Mouse (Mus musculus): ENCODE measurements at regions not wholly inside any gene's neighbourhood (a gene's known extent, or its start where the extent isn't known, plus 50 kb on each side); places are given as distances from the start of the nearest gene placed in this dataset.

DNA sequence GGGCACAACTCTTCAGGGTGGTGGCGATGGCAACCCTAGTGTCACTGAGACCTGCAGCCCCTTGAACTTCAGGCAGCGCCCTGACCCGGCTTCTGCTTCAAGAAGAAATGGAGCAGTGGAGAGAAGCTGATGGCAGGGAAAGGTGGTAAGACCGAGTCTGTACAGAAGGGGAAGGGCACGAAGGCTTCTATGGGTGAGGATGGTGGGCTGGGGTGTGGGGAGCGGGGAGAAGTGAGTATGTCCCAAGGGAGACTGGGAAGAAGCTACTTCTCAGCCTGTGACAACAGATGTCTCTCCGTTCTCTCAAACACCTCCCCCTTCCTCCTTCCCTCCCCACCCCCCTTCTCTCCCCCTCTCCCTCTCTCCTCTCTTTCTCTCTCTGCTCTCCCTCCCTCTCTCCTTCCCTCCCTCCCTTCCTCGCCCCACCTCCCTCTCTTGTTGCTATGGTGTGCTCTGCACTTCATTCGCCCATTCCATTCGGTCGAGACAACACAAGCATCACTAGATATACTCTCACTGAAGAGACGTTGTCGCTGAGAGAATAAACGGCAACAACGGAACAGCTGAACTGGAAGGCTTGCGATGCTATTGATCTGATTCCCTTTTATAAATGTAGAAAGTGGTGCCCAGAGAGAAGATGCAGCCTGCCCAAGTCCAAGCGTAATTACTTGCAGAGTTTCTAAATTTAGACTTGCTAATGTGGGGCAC is 142.7 kb upstream of the Tox3 start:
- 0 out of 2 replicates have a peak overlapping the region, but pooled peaks have one; percentile 22 for H3K4me3 ChIP-seq
- 51% methylated on average over 17 of the region's 17 CpGs for WGBS
- no peaks in the 10 kb centered on the region for H3K27me3 ChIP-seq (ENCODE audit: insufficient read depth, poor library complexity, severe bottlenecking)
- H3K36me3 ChIP-seq = no peaks in the 10 kb centered on the region
- H3K27ac ChIP-seq = no peak overlapping the region
- H3K4me1 ChIP-seq = peaks cover 12% of the 10 kb centered on the region
- DNase-seq (ENCODE audit: low spot score) = no peak
- H3K9me3 ChIP-seq = no peaks in the 10 kb centered on the region

DNA sequence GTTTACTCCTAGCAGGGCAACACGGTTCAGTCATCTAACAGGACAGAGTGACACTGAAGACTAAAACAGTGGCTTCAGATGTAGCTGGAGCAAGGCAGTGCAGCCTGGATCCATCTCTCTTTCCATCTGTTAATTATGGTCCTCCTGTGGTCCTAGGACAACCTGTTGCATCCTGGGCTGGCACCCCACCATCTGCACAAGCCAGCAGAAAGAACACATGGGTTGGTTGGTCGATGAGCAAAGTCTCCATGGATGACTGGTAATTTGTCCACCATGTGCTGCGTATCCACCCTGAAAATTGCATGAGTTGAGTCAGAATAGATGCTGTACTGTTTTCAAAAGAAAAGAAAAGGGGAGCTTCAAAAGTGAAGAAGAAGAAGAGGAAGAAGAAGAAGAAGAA is 138.4 kb upstream of the Tox3 start:
- Histone ChIP-seq H3K9me3 (no peaks in the 10 kb centered on the region), H3K4me1 (peaks cover 13% of the 10 kb centered on the region), H3K4me3 (no peak overlapping the region), H3K27ac (no peak overlapping the region), H3K27me3 (ENCODE audit: insufficient read depth, poor library complexity, severe bottlenecking) (no peaks in the 10 kb centered on the region), H3K36me3 (no peaks in the 10 kb centered on the region)
- DNase-seq (ENCODE audit: low spot score) = no peak
- 73% methylated on average over 3 of the region's 3 CpGs for WGBS

DNA sequence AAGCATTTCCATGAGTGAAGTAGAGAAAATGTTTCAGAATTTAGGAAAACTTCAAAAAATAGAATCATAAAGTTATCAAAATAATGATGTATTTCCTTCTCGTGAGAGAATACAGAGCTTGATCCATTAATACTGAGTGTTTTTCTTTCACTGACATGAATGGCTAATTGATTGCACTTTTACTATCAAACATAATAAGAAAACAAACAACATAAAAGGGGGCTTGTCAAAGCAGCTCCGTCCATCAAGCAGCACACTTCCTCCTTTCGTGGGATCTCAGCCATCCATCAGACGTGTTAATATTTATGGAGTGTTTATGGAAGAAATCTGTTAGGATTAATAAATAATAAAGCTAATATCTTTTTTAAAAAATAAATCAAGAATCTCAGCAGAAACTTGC is 130.0 kb upstream of the Tox3 start:
- H3K36me3 ChIP-seq = no peaks in the 10 kb centered on the region
- no peak for DNase-seq (ENCODE audit: low spot score)
- no peaks in the 10 kb centered on the region for H3K27me3 ChIP-seq (ENCODE audit: insufficient read depth, poor library complexity, severe bottlenecking)
- no peaks in the 10 kb centered on the region for H3K4me1 ChIP-seq
- H3K27ac ChIP-seq = no peak overlapping the region
- no peaks in the 10 kb centered on the region for H3K9me3 ChIP-seq
- no peak overlapping the region for H3K4me3 ChIP-seq
- 68% methylated on average over 4 of the region's 4 CpGs for WGBS

DNA sequence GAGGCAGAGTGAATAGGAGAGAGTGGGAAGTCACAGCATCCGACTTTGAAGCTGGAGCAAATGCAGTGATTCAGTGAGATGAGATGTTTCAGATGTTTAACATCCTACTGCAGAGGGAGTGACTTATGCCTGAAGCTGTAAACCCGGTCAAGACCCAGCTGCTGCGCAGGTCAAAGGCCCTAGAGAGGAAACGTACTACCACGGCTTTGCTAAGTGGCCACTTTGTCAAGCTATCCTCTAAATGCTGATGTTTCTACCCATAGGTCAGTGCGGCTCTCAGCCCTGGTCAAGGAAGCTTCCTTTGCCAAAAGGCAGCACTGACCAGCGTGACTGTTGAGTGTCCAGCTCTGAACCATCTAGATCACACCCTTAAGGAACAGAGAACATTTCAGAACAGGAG is 125.9 kb upstream of the Tox3 start:
- Histone ChIP-seq H3K27me3 (ENCODE audit: insufficient read depth, poor library complexity, severe bottlenecking) (no peaks in the 10 kb centered on the region), H3K4me3 (no peak overlapping the region), H3K36me3 (no peaks in the 10 kb centered on the region), H3K4me1 (no peaks in the 10 kb centered on the region), H3K27ac (no peak overlapping the region), H3K9me3 (no peaks in the 10 kb centered on the region)
- WGBS = 65% methylated on average over 7 of the region's 7 CpGs
- no peak for DNase-seq (ENCODE audit: low spot score)

DNA sequence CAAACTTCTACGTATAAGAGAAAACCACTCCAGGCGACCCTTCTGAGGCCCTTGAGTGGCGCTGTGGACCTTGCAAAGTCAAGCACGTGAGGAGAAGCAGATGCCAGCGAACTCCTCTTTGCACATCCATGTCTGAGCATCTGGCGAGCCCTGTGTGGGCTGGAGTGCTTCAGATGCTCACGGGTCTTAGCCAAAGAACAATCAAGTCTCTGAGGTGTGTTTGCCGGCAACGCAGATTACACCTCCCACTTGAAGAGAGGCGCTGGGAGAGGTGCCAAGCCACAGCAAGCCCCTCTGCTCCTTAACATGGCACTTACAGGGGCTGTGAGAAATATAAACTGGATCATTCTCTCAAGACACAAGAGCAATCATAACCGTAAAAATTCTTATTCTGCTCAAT is 122.7 kb upstream of the Tox3 start:
- H3K9me3 ChIP-seq = no peaks in the 10 kb centered on the region
- no peaks in the 10 kb centered on the region for H3K36me3 ChIP-seq
- no peak for DNase-seq (ENCODE audit: low spot score)
- H3K27ac ChIP-seq = no peak overlapping the region
- H3K4me3 ChIP-seq = no peak overlapping the region
- no peaks in the 10 kb centered on the region for H3K4me1 ChIP-seq
- WGBS = 76% methylated on average over 11 of the region's 11 CpGs
- no peaks in the 10 kb centered on the region for H3K27me3 ChIP-seq (ENCODE audit: insufficient read depth, poor library complexity, severe bottlenecking)

DNA sequence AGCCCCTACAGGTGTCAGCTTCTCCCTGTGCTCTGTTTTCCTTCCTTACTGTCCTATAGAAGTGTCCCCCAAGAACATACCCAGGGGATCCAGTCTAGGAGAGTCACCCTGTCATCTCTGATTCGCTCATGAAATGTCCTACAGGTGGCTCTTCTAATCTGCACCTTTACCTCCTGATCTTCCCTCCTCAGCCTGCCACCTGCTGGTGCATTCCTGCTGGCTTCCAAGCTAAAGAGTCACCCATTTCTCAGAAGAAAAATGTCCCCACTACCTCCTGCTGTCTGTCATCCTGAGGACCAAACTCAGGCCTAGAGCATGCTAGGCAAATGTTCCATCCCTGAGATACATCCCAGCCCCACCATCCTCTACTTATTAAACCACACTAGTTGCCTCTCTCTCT is 115.6 kb upstream of the Tox3 start:
- Histone ChIP-seq H3K4me3 (no peak overlapping the region), H3K27ac (no peak overlapping the region), H3K27me3 (ENCODE audit: insufficient read depth, poor library complexity, severe bottlenecking) (no peaks in the 10 kb centered on the region), H3K36me3 (no peaks in the 10 kb centered on the region), H3K4me1 (no peaks in the 10 kb centered on the region), H3K9me3 (no peaks in the 10 kb centered on the region)
- 67% methylated on average over 1 of the region's 1 CpGs for WGBS
- no peak for DNase-seq (ENCODE audit: low spot score)

DNA sequence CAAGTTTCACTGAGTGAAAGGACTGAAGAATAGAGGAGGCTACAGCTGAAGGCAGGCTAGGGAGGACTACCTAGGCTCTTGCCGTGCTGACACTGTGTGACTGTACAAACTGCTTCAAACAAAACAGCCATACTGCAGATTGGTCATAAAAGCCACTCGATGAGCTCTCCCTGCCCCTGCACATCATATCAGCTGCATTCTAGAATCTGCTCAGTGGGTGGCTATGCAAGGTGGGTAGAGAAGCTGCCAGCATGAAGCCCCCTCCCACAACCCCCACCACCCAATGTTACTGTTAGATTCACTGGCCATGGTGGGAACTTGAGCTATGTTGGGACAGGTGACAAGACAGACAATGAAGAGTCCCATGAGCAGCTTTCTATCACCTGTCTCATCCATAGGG is 107.2 kb upstream of the Tox3 start:
- Histone ChIP-seq H3K4me3 (no peak overlapping the region), H3K36me3 (no peaks in the 10 kb centered on the region), H3K27ac (no peak overlapping the region), H3K9me3 (no peaks in the 10 kb centered on the region), H3K4me1 (no peaks in the 10 kb centered on the region), H3K27me3 (ENCODE audit: insufficient read depth, poor library complexity, severe bottlenecking) (no peaks in the 10 kb centered on the region)
- no peak for DNase-seq (ENCODE audit: low spot score)
- 84% methylated on average over 2 of the region's 2 CpGs for WGBS

DNA sequence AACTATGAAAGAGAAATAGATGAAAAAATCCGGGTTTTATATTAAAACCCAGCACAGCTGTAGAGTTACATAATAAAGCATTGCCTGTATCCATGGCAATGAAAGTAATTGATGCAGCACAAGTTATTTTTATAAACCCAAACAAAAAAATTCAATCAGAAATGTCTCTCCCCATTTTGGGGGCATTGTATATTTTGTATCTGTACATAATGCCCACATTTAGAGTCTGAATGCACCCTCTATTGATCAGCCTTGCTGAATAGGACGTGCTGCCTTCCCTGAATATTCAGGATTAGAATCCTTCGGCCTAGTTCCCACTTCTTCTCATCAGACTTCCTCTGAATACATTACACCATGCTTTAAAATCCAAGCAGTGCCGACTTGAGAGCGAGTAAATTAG is 106.0 kb upstream of the Tox3 start:
- 74% methylated on average over 5 of the region's 5 CpGs for WGBS
- no peak overlapping the region for H3K4me3 ChIP-seq
- DNase-seq (ENCODE audit: low spot score) = no peak

DNA sequence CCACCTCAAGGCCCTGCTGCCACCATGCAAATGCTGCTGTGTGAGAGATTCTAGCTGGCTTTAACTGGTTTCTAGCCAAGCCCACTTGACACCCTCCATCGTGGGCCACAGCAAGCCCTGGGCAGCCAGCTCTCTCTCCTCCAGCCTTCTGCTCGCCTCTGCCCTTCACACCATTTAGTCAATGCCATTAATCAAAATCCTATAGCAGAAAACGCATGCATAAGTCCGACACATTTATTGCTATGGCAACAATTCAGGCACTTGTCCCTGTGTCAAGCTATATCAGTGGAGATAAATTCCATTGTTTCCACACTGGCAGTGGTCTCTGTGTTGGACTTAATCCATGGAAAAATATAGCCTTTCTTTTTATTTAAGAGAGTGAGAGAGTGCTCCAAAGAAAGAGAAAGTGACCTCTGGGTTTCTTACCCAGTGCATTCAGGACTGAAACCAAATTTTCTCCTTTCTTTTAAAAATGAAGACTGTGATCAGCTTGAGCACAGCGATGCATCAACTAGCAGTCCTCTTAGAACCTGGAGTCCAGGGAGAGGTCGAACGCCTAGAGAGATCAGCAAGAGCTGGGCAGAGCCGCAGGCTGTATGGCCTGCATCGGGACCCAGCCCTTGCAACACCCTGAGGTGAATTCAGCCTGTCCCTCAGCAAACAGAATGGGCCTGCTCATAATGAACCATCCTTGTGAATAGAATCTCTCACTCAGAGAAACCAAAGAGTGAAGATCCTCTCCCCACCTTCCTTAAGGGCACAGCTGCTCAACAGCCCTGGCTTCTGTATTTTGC is 93.1 kb upstream of the Tox3 start:
- no peak overlapping the region for H3K27ac ChIP-seq
- no peak for DNase-seq (ENCODE audit: low spot score)
- WGBS = 78% methylated on average over 9 of the region's 9 CpGs

More for the DNA sequence above, 106.0 kb upstream of the Tox3 start:
- Histone ChIP-seq H3K9me3 (no peaks in the 10 kb centered on the region), H3K4me1 (no peaks in the 10 kb centered on the region), H3K27me3 (ENCODE audit: insufficient read depth, poor library complexity, severe bottlenecking) (no peaks in the 10 kb centered on the region), H3K36me3 (no peaks in the 10 kb centered on the region), H3K27ac (no peak overlapping the region)

DNA sequence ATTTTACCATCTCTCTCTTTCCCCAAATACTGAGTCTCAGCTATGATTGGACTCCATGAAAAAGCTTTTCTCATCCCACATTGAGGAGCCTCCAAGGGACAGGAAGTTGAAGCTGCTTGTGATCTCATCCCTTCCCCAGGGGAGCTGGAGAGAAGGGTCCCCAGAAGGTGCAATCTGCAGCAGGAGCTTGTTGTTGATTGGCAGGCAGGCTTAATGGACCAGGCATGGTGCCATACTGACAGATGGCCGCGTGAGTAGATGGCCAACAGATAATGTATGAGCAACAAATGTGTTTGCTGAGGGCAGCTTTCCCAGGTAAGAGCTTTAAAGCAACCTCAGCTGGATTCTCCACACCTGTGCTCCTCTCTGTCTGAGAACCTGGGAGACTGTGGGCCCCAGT is 65.9 kb upstream of the Tox3 start:
- 67% methylated on average over 2 of the region's 2 CpGs for WGBS
- Histone ChIP-seq H3K27me3 (ENCODE audit: insufficient read depth, poor library complexity, severe bottlenecking) (no peaks in the 10 kb centered on the region), H3K4me1 (no peaks in the 10 kb centered on the region), H3K27ac (no peak overlapping the region), H3K9me3 (no peaks in the 10 kb centered on the region), H3K36me3 (no peaks in the 10 kb centered on the region), H3K4me3 (no peak overlapping the region)
- DNase-seq (ENCODE audit: low spot score) = no peak

More for the DNA sequence above, 93.1 kb upstream of the Tox3 start:
- Histone ChIP-seq H3K9me3 (no peaks in the 10 kb centered on the region), H3K4me3 (no peak overlapping the region), H3K4me1 (no peaks in the 10 kb centered on the region), H3K27me3 (ENCODE audit: insufficient read depth, poor library complexity, severe bottlenecking) (no peaks in the 10 kb centered on the region), H3K36me3 (no peaks in the 10 kb centered on the region)
